Mouse (Mus musculus) A20 (cell line): ENCODE results near the gene Ptpa.

Experiments used
- DNase-seq: peaks from one replicate; pipeline ENCODE4 v3.0.0-alpha.2; 2011; ENCODE audit warnings: low read depth, low spot score

Ptpa gene

DNA sequence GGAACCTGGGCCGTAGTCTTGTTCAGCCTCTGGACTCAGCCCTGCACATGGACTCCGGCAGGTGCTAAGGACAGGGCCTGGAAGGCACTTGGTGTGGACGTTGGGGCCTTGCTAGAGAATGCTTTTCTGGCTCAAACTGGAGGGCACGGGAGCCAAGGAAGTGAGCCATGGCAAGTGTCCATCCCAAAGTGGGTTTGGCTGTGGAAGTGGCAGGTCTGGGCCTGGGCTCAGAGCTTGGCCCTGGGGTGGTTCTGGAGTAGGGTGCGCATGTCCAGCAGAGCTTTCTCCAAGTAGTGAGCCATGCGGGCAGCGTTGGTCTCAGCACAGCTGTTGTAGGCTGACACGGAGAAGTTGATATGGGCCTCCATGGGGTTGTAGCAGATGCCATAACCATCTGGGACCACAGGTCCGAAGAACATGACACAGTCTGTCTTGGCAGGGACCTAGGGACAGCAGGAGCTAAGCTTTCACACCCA, 13.4 kb upstream of the Ptpa start:
- no peak for DNase-seq

DNA sequence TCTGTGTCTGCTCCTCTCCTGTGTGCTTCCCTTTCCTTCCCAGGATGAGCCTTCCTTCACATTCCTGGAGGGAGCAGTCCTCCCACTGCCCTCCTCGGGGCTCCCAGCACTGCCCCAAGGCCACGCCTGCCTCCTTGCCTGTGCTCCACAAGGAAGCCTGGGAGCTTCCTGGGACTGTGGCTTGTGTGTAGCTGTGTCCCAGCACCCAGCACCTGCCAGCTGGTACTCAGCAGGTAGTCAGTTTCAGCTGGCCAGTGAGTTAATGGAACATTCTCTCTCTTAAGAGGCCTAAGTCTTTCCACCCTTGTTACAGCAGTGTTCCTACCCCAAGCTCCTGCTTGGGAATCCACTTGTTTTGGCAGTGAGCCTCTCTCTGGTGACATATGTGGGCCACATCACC, 13.0 kb upstream of the Ptpa start:
- no peak for DNase-seq

DNA sequence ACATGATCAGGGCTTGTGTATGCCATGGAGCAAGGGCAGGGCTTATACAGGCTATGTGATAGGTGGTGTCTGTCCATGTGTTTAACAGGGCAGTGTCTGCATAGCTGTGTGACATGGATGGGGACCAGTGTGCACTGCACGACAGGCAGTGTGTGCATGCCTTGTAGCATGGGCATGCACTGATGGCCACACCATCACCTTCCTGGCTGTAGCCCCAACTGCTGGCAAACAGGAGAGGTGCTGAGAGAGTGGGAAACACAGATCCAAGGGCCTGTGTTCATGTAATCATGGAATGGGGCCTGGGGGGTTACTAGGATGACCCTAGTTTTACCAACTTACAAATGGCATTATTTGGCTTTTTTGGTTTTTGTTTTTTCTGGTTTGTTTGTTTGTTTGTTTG, 12.0 kb upstream of the Ptpa start:
- DNase-seq: no peak

DNA sequence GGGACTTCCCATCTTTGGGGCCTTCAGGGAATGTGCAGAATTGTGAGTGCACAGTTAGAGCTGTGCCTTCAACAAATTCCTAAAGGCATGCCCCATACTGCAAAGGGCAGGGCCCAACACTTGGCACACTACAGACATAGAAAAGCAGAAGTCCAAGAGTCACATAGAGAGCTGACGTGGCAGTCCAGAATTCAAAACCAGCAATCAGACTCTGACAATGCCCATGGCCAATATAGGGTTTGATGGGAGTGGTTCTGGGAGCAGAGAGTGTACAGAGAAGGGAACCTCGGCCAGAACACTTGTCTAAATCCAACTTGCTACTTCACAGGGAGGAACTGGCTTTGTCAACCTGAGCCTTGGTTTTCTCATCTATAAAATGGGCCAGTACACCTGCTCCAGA, 8.6 kb upstream of the Ptpa start:
- DNase-seq: no peak

- DNase-seq: no peak
Measured at GRCm38 (mm10) chr2:30407778-30408177, 8.1 kb upstream of the Ptpa start.

DNA sequence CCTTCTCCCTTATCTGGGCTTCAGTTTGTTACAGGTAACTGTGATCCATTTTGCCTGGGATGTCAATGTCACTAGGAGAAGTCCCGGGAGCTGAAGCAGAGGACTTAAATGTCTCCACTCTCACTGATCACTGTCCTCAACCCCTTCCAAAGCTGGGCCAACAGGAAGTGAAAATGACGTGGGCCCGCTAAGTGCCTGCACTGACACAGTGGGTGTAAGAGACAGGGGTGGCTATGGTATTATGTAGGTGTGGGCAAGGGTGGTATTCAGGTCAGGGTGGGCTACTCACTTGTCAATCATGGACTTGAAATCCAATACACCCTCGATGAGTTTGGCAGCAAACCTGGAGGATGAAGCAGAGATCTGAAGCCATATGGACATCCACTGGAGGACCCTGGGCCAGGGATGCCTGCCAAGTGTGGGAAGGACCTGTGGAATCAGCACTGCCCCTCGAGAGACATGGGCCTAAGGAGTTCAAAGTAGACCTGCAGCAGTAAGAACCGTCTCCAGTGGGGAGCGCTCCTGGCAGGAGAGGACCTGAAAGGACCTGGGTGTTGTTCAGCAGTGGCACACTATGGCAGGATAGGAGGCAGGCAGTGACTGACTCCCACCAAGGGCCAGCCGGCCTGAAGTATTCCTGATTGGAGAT, 7.3 kb upstream of the Ptpa start:
- peak; percentile 31 for DNase-seq

DNA sequence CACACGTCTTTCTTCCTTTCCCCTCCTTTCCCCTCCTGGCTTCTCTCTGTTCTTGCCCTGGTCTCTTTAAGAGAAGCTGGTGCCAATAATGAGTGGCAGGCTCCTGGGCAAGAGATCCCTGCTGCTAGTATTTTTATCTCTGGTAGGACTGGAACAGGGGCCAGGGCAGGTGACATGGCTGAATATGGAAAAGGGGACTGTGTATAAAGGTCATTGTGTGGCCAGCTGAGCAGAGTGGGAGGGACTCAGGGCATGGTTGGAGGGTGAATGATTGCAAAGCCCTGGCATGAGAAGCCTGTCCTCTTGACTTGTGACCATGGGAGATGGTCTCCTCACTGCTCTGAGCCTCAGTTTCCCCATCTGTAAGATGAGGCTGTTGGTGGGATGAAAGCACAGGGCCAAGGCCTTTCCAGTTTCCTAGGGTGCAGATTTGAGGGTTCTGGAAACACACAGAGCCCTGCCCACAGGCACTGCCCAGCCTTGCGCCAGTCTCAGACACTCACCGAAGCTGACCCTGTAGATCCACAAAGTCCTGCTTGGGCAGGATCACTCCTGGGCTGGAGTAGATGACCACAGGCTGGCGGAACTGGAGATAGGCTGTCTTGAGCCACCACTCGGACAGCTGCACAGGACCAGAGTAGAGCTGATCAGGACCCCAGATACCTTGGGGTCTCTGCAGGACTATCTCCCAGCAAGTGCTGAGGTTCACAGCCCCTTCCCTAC, 6.2 kb upstream of the Ptpa start:
- DNase-seq: no peak

- no peak for DNase-seq
Measured at GRCm38 (mm10) chr2:30413038-30413973, 2.5 kb upstream of the Ptpa start.

- DNase-seq: no peak
Measured at GRCm38 (mm10) chr2:30414101-30414500, 1.7 kb upstream of the Ptpa start.

GRCm38 (mm10) chr2:30414681-30415080, 1.2 kb upstream of the Ptpa start:
- no peak for DNase-seq

GRCm38 (mm10) chr2:30415157-30415935, 493 bp upstream of the Ptpa start, which contains the start of gene Crat:
Gene Crat, minus strand, starts transcription at chr2:30415813.
- DNase-seq: peak; percentile 91

DNA sequence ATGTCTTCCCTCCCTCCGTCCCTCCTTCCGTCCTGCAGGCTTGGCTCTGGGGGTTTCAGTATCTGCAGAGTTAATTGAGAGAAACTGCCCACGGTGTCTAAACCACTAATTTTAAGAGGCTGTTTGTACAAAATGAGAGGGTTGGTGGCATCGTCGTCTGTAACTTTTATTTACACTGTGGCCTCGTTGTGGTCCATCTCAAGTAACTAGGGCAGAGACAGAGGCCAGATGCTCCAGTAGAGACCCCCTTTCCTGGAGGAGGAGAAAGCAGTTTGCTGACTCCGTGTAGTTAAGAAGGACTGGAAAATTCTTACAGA, 768 bp downstream of the Ptpa start:
- no peak for DNase-seq

GRCm38 (mm10) chr2:30417154-30417553, 1.3 kb downstream of the Ptpa start:
- DNase-seq: peak; percentile 45

- DNase-seq: peak; percentile 37
Measured at GRCm38 (mm10) chr2:30417595-30418165, 1.8 kb downstream of the Ptpa start.

DNA sequence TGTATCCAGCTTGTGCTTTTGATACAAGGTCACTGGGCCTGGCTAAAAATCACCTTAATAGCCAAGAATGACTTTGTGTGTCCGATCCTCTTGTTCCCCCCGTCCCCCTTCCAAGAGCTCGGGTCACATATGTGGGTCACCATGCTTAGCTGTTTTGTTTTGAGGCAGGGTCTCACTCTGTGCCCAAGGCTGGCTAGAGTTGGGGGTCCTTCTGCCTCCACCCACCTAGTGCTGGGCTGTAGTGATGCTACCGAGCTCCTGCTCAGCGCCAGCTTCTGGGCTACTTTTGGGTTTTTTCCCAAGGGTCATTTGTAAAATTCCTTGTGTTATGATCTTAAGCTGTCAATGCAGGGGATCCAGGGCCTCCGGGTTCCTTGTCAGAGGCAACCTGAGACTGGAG, 2.4 kb downstream of the Ptpa start:
- DNase-seq: no peak

GRCm38 (mm10) chr2:30419112-30419511, 3.3 kb downstream of the Ptpa start:
- DNase-seq: no peak

DNA sequence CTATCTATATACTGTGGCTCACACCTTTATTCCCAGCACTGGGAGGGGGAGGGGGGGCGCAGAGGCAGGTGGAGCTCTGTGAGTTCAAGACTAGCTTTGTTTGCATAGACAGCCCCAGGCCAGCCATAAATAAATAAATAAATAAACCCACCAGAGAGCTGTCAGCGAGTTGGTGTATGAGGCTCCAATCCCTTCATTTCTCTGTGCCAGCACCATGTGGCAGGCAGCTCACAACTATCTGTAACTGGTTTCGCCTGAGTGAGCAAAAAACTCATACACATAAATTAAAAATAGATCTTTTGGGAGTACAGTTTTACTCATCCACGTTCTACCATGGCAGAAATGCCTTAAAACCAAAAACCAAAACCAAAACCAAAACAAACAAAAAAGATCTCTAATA, 5.6 kb downstream of the Ptpa start:
- DNase-seq: peak; percentile 39

GRCm38 (mm10) chr2:30429156-30429555, 13.3 kb downstream of the Ptpa start:
- no peak for DNase-seq

DNA sequence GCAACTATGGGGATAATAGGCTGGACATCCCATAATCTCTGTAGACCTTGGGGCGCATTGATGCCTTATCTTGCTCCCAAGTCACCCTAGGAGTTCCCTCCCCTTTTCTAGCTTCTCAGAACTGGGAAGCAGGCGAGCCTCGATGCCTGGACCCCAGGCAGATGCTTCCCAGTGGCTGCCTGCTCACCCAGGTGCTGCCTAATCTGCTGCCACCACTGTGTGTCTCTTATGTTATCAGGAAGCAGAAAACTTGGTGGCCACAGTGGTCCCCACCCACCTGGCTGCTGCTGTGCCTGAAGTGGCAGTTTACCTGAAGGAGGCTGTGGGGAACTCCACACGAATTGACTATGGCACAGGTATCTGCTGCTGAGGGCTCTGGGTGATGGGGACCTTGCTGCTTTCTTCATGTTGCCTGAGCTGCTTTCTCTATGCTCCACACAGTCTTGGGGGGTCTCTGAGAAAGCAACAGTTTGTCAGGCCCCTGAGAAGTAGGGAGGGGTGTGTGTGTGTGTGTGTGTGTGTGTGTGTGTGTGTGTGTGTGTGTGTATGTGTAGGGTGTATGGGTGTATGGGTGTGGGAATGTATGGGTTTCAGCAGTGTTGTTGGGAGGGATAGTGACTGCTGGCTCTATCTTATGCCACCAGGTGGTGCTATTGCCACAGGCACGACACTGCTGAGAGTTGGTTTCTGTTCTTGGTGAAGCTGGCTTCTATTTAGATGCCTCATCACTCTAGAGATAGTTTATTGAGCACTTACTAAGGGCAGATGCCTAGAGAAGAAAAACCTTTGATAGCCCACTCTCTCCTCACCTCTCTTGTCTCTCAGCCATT, 19.7 kb downstream of the Ptpa start:
- DNase-seq: peak; percentile 67

DNA sequence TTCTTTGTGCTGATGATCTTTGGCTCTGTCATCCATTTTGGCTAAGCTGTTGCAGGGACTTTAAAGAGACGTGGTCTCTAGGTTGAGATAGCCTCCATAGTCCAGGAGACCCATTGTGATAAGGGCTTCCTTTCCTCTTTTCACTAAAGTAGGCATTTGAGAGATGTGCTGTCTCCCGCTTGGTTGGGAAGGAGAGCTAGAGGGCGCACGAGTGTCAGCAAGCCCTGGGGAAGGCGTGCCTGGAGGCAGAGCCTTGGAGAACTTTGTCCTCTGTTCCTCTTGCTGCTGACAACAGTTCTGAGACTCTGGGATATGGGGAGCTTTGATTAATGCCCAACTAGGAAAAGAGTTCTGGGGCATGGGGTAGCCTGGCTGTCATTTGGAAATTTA, 20.3 kb downstream of the Ptpa start:
- no peak for DNase-seq
